Mouse (Mus musculus) G1E (cell line): Measurements from ENCODE around the gene Scarf1.

ENCODE experiments used
- CTCF ChIP-seq: IDR thresholded peaks from 2 replicates; pipeline ENCODE4 v1.5.1; 2012; ENCODE audit warnings: low read depth, low read length, inconsistent platforms, mixed read lengths
- GATA1 ChIP-seq: IDR thresholded peaks from 2 replicates; pipeline ENCODE4 v1.6.1; 2012; ENCODE audit warnings: borderline replicate concordance, low read length, inconsistent platforms, mixed read lengths
- GATA2 ChIP-seq: IDR thresholded peaks from 2 replicates; pipeline ENCODE4 v1.6.1; 2012; ENCODE audit warnings: low read depth, low read length, inconsistent platforms, borderline replicate concordance
- POLR2AphosphoS5 ChIP-seq: IDR thresholded peaks from 2 replicates; pipeline ENCODE4 v1.6.1; 2012; ENCODE audit warnings: low read depth, low read length, inconsistent platforms; ENCODE audit not compliant: insufficient replicate concordance
- TAL1 ChIP-seq: conservative IDR thresholded peaks from 2 replicates; pipeline ENCODE4 v1.6.1; 2012; ENCODE audit warnings: low read depth, low read length, inconsistent platforms, mixed read lengths

GRCm38 (mm10) chr11:75464417-75464816 lies 48.9 kb upstream of the Scarf1 start:
- TF ChIP-seq CTCF (no peak), GATA1 (no peak), POLR2AphosphoS5 (no peak), TAL1 (no peak), GATA2 (no peak)
